Mouse (Mus musculus) MEL (cell line): Measurements from ENCODE around the gene Sectm1b.

Experiments
- CHD2 ChIP-seq: IDR thresholded peaks from 2 replicates; pipeline ENCODE4 v1.6.1; 2011; ENCODE audit warnings: low read length, improper control_type of control experiment
- CTCF ChIP-seq, 3 experiments: IDR thresholded peaks in 2 of 3; conservative IDR thresholded peaks in 1 of 3; 2 replicates each; pipeline ENCODE4 v1.5.1; 2011 to 2012; ENCODE audit warnings: low read length in 3 of 3, low read depth in 2 of 3, mild to moderate bottlenecking in 2 of 3, improper control_type of control experiment in 1 of 3, inconsistent platforms in 1 of 3, mixed read lengths in 1 of 3, moderate library complexity in 1 of 3; ENCODE audit not compliant: control insufficient read depth in 1 of 3, insufficient read depth in 1 of 3, poor library complexity in 1 of 3, severe bottlenecking in 1 of 3
- E2F4 ChIP-seq: IDR thresholded peaks from 2 replicates; pipeline ENCODE4 v1.6.1; 2011; ENCODE audit warnings: low read depth, low read length, improper control_type of control experiment, borderline replicate concordance
- GATA1 ChIP-seq: IDR thresholded peaks from 2 replicates; pipeline ENCODE4 v1.6.1; 2011; ENCODE audit warnings: low read depth, low read length, improper control_type of control experiment
- HCFC1 ChIP-seq: IDR thresholded peaks from 2 replicates; pipeline ENCODE4 v1.6.1; 2012; ENCODE audit warnings: low read depth, mild to moderate bottlenecking, inconsistent platforms, low read length, improper control_type of control experiment, moderate library complexity
- MAZ ChIP-seq: IDR thresholded peaks from 2 replicates; pipeline ENCODE4 v1.6.1; 2012; ENCODE audit warnings: low read depth, mild to moderate bottlenecking, inconsistent platforms, low read length, improper control_type of control experiment
- MEF2A ChIP-seq: IDR thresholded peaks from 2 replicates; pipeline ENCODE4 v1.6.1; 2014; ENCODE audit warnings: low read depth, mild to moderate bottlenecking, inconsistent platforms, low read length, improper control_type of control experiment; ENCODE audit not compliant: poor library complexity, insufficient replicate concordance, severe bottlenecking; ENCODE audit errors: extremely low read depth
- NELFE ChIP-seq: IDR thresholded peaks from 2 replicates; pipeline ENCODE4 v1.6.1; 2011; ENCODE audit warnings: low read depth, low read length, improper control_type of control experiment
- POLR2A ChIP-seq, 2 experiments: IDR thresholded peaks; 2 replicates each; pipeline ENCODE4 v1.6.1; 2011 to 2012; ENCODE audit warnings: low read length in 2 of 2, mild to moderate bottlenecking in 2 of 2, control low read depth in 1 of 2, improper control_type of control experiment in 1 of 2, low read depth in 1 of 2, moderate library complexity in 1 of 2; ENCODE audit not compliant: control insufficient read depth in 1 of 2, insufficient read depth in 1 of 2, poor library complexity in 1 of 2
- TCF12 ChIP-seq: IDR thresholded peaks from 2 replicates; pipeline ENCODE4 v1.6.1; 2014; ENCODE audit warnings: low read depth, mild to moderate bottlenecking, inconsistent platforms, low read length, improper control_type of control experiment, moderate library complexity
- USF1 ChIP-seq: IDR thresholded peaks from 2 replicates; pipeline ENCODE4 v1.6.1; 2014; ENCODE audit warnings: low read depth, mild to moderate bottlenecking, inconsistent platforms, low read length, improper control_type of control experiment, moderate library complexity

DNA sequence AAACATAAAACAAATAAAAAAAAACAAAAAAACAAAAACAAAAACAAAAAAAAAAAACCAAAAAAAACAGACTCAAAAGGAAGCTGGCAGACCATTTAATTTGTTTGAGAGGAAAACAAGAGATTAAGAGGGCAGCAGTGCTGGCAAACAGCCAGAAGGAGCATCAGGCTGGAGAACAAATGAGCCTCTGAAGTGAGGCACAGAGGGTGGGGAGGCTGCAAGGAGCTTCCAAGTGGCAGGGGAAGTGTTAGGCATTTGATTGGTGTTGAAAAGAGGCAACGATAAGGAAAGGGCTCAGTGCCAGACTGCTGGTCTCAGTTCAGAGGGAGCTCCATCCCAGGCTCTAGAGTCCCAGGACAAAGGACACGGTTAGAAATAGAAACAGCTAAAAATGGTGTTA is 46.6 kb upstream of the Sectm1b start:
- TF ChIP-seq CTCF (IDR thresholded peaks at IDR 0.05 in 2 of 3, conservative IDR thresholded peaks at IDR 0.05 in 1 of 3; ENCODE audit: control insufficient read depth in 1 of 3, insufficient read depth in 1 of 3, low read depth in 2 of 3, low read length in 3 of 3, poor library complexity in 1 of 3, severe bottlenecking in 1 of 3) (no peak), TCF12 (no peak), E2F4 (no peak), USF1 (no peak), MEF2A (no peak), GATA1 (peak; percentile 83), POLR2A (IDR thresholded peaks at IDR 0.05; ENCODE audit: control insufficient read depth in 1 of 2, insufficient read depth in 1 of 2, low read depth in 1 of 2, low read length in 2 of 2, poor library complexity in 1 of 2) (no peak), MAZ (no peak), CHD2 (no peak), HCFC1 (no peak), NELFE (no peak)
